Mouse (Mus musculus): ENCODE measurements at regions not wholly inside any gene's neighbourhood (a gene's known extent, or its start where the extent isn't known, plus 50 kb on each side); places are given as distances from the start of the nearest gene placed in this dataset.

- no peak overlapping the region for H3K9ac ChIP-seq (ENCODE audit: low read depth, low read length)
- no peak overlapping the region for H3K27ac ChIP-seq (replicated peaks; ENCODE audit: insufficient read depth, low read depth, low read length)
- WGBS = 44% methylated on average over 3 of the region's 3 CpGs
- TF ChIP-seq POLR2A (IDR thresholded peaks at IDR 0.05; ENCODE audit: extremely low read depth, insufficient read depth, low read length) (no peak), CTCF (IDR thresholded peaks at IDR 0.05; ENCODE audit: low read depth, low read length) (no peak)
- H3K27me3 ChIP-seq (ENCODE audit: control insufficient read depth, insufficient read depth, low read length) = no peaks in the 10 kb centered on the region
- no peaks in the 10 kb centered on the region for H3K36me3 ChIP-seq (ENCODE audit: control insufficient read depth, insufficient read depth, low read length)
- no peaks in the 10 kb centered on the region for H3K79me2 ChIP-seq (ENCODE audit: control insufficient read depth, insufficient read depth, low read length)
- no peaks in the 10 kb centered on the region for H3K4me1 ChIP-seq (ENCODE audit: control insufficient read depth, insufficient read depth, low read length)
- H3K4me3 ChIP-seq (ENCODE audit: insufficient read depth, low read depth, low read length) = no peak overlapping the region
- no peak for DNase-seq (ENCODE audit: extremely low read depth, low read depth, low spot score)
These were observed 53.7 kb upstream of the Foxb1 start for GRCm38 (mm10) chr9:69814432-69814831.

- TF ChIP-seq POLR2A (IDR thresholded peaks at IDR 0.05; ENCODE audit: extremely low read depth, insufficient read depth, low read length) (no peak), CTCF (IDR thresholded peaks at IDR 0.05; ENCODE audit: low read depth, low read length) (no peak)
- no peak overlapping the region for H3K9ac ChIP-seq (ENCODE audit: low read depth, low read length)
- H3K27me3 ChIP-seq (ENCODE audit: control insufficient read depth, insufficient read depth, low read length) = no peaks in the 10 kb centered on the region; the same call in 1 of the 2 replicates
- H3K4me3 ChIP-seq (ENCODE audit: insufficient read depth, low read depth, low read length) = no peak overlapping the region
- no peaks in the 10 kb centered on the region for H3K79me2 ChIP-seq (ENCODE audit: control insufficient read depth, insufficient read depth, low read length)
- WGBS = 83% methylated on average over 9 of the region's 9 CpGs
- no peak overlapping the region for H3K27ac ChIP-seq (replicated peaks; ENCODE audit: insufficient read depth, low read depth, low read length)
- no peak for DNase-seq (ENCODE audit: extremely low read depth, low read depth, low spot score)
- no peaks in the 10 kb centered on the region for H3K4me1 ChIP-seq (ENCODE audit: control insufficient read depth, insufficient read depth, low read length)
- H3K36me3 ChIP-seq (ENCODE audit: control insufficient read depth, insufficient read depth, low read length) = no peaks in the 10 kb centered on the region
These were observed 62.6 kb upstream of the Foxb1 start for GRCm38 (mm10) chr9:69823179-69823966.

GRCm38 (mm10) chr9:69828428-69828827 is 67.7 kb upstream of the Foxb1 start:
- WGBS = 75% methylated on average over 6 of the region's 6 CpGs

GRCm38 (mm10) chr9:69835396-69835795 is 74.7 kb upstream of the Foxb1 start:
- H3K79me2 ChIP-seq (ENCODE audit: control insufficient read depth, insufficient read depth, low read length) = no peaks in the 10 kb centered on the region
- no peaks in the 10 kb centered on the region for H3K36me3 ChIP-seq (ENCODE audit: control insufficient read depth, insufficient read depth, low read length)
- H3K27me3 ChIP-seq (ENCODE audit: control insufficient read depth, insufficient read depth, low read length) = no peaks in the 10 kb centered on the region
- TF ChIP-seq POLR2A (IDR thresholded peaks at IDR 0.05; ENCODE audit: extremely low read depth, insufficient read depth, low read length) = no peak
- TF ChIP-seq CTCF (IDR thresholded peaks at IDR 0.05; ENCODE audit: low read depth, low read length) = no peak
- DNase-seq (ENCODE audit: extremely low read depth, low read depth, low spot score) = peak; percentile 62
- H3K4me1 ChIP-seq (ENCODE audit: control insufficient read depth, insufficient read depth, low read length) = peaks cover 4% of the 10 kb centered on the region
- H3K4me3 ChIP-seq (ENCODE audit: insufficient read depth, low read depth, low read length) = no peak overlapping the region
- H3K9ac ChIP-seq (ENCODE audit: low read depth, low read length) = no peak overlapping the region
- H3K27ac ChIP-seq (replicated peaks; ENCODE audit: insufficient read depth, low read depth, low read length) = no peak overlapping the region
- 35% methylated on average over 4 of the region's 4 CpGs for WGBS

More at GRCm38 (mm10) chr9:69828428-69828827, 67.7 kb upstream of the Foxb1 start:
- no peak overlapping the region for H3K9ac ChIP-seq (ENCODE audit: low read depth, low read length)
- H3K36me3 ChIP-seq (ENCODE audit: control insufficient read depth, insufficient read depth, low read length) = no peaks in the 10 kb centered on the region
- TF ChIP-seq POLR2A (IDR thresholded peaks at IDR 0.05; ENCODE audit: extremely low read depth, insufficient read depth, low read length) (no peak), CTCF (IDR thresholded peaks at IDR 0.05; ENCODE audit: low read depth, low read length) (no peak)
- no peak for DNase-seq (ENCODE audit: extremely low read depth, low read depth, low spot score)
- no peaks in the 10 kb centered on the region for H3K79me2 ChIP-seq (ENCODE audit: control insufficient read depth, insufficient read depth, low read length)
- H3K27ac ChIP-seq (replicated peaks; ENCODE audit: insufficient read depth, low read depth, low read length) = no peak overlapping the region
- no peak overlapping the region for H3K4me3 ChIP-seq (ENCODE audit: insufficient read depth, low read depth, low read length)
- no peaks in the 10 kb centered on the region for H3K4me1 ChIP-seq (ENCODE audit: control insufficient read depth, insufficient read depth, low read length)
- H3K27me3 ChIP-seq (ENCODE audit: control insufficient read depth, insufficient read depth, low read length) = no peaks in the 10 kb centered on the region

- DNase-seq (ENCODE audit: extremely low read depth, low read depth, low spot score) = no peak
- H3K79me2 ChIP-seq (ENCODE audit: control insufficient read depth, insufficient read depth, low read length) = no peaks in the 10 kb centered on the region
- no peak overlapping the region for H3K4me3 ChIP-seq (ENCODE audit: insufficient read depth, low read depth, low read length)
- no peak overlapping the region for H3K27ac ChIP-seq (replicated peaks; ENCODE audit: insufficient read depth, low read depth, low read length)
- H3K9ac ChIP-seq (ENCODE audit: low read depth, low read length) = no peak overlapping the region
- H3K36me3 ChIP-seq (ENCODE audit: control insufficient read depth, insufficient read depth, low read length) = no peaks in the 10 kb centered on the region
- no peaks in the 10 kb centered on the region for H3K27me3 ChIP-seq (ENCODE audit: control insufficient read depth, insufficient read depth, low read length)
- WGBS = 67% methylated on average over 2 of the region's 2 CpGs
- H3K4me1 ChIP-seq (ENCODE audit: control insufficient read depth, insufficient read depth, low read length) = peaks cover 4% of the 10 kb centered on the region
- TF ChIP-seq CTCF (IDR thresholded peaks at IDR 0.05; ENCODE audit: low read depth, low read length) (no peak), POLR2A (IDR thresholded peaks at IDR 0.05; ENCODE audit: extremely low read depth, insufficient read depth, low read length) (no peak)
These were observed 78.5 kb upstream of the Foxb1 start for GRCm38 (mm10) chr9:69839198-69839597.

- Histone ChIP-seq H3K4me3 (ENCODE audit: insufficient read depth, low read depth, low read length) (no peak overlapping the region), H3K36me3 (ENCODE audit: control insufficient read depth, insufficient read depth, low read length) (no peaks in the 10 kb centered on the region), H3K27ac (replicated peaks; ENCODE audit: insufficient read depth, low read depth, low read length) (no peak overlapping the region), H3K27me3 (ENCODE audit: control insufficient read depth, insufficient read depth, low read length) (no peaks in the 10 kb centered on the region), H3K9ac (ENCODE audit: low read depth, low read length) (no peak overlapping the region), H3K4me1 (ENCODE audit: control insufficient read depth, insufficient read depth, low read length) (no peaks in the 10 kb centered on the region), H3K79me2 (ENCODE audit: control insufficient read depth, insufficient read depth, low read length) (no peaks in the 10 kb centered on the region)
- TF ChIP-seq CTCF (IDR thresholded peaks at IDR 0.05; ENCODE audit: low read depth, low read length) = no peak
- TF ChIP-seq POLR2A (IDR thresholded peaks at IDR 0.05; ENCODE audit: extremely low read depth, insufficient read depth, low read length) = no peak
- DNase-seq (ENCODE audit: extremely low read depth, low read depth, low spot score) = no peak
- WGBS = 78% methylated on average over 6 of the region's 6 CpGs
These were observed 84.0 kb upstream of the Foxb1 start for GRCm38 (mm10) chr9:69844712-69845111.

All from liver, adult 2 months (tissue).